Mouse (Mus musculus) megakaryocyte, embryonic 14.5 days (primary cell): ENCODE measurements around the gene Ubqlnl.

Source experiments
- FLI1 ChIP-seq: IDR thresholded peaks from 2 replicates; pipeline ENCODE4 v1.6.1; 2012; ENCODE audit warnings: low read length, inconsistent platforms, mixed read lengths
- GATA1 ChIP-seq: IDR thresholded peaks from 3 replicates; pipeline ENCODE4 v1.6.1; 2012; ENCODE audit warnings: mixed read lengths, low read length, inconsistent platforms, borderline replicate concordance

DNA sequence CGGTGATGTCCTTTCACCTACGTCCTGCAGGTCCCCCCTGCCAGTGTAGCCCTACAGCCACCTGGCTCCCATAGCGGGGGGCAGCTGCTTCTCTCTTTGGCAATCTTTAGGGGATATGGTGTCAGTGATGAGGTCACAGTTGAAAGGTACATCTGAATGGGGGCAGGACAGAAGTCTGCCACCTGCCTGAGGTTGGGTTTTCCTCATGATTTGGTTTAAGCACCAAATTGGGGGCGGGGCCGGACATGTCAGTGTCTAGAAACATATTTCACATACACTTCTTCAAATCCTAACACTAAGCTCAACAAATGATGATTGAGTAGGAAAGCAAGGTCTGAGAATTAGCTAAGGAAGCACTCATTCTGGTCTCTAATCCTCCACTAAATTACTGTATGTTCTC is 20.6 kb downstream of the Ubqlnl start, which contains the start of gene Ubqln5:
- TF ChIP-seq GATA1 (no peak), FLI1 (no peak)
